Mouse (Mus musculus) cerebellum, adult 2 months (tissue): ENCODE data around the gene Gm7138. TPM values are rescaled to one million over a fixed set of nuclear protein-coding genes. Genes with fewer than 3 reads are reported as not detected.
"Not testable (repeated sequence)": the region's sequence is repeated elsewhere in the genome, so short reads cannot be mapped to it uniquely, and the experiment has no call there.

Experiments
- DNase-seq, 2 experiments: peaks; one replicate each; pipeline ENCODE4 v3.0.0; 2021
- H3K27ac ChIP-seq: fragments of 200-500 bp; 2 replicates; pipeline ENCODE4 v1.5.1; 2012; ENCODE audit warnings: low read length, control low read depth, inconsistent platforms; ENCODE audit not compliant: insufficient read depth
- H3K27me3 ChIP-seq: fragments of 200-500 bp; 2 replicates; pipeline ENCODE4 v1.6.1; 2012; ENCODE audit warnings: inconsistent platforms, mild to moderate bottlenecking, low read length, moderate library complexity; ENCODE audit not compliant: control insufficient read depth, insufficient read depth
- H3K4me1 ChIP-seq: fragments of 200-500 bp; 2 replicates; pipeline ENCODE4 v1.6.1; 2011; ENCODE audit warnings: low read length; ENCODE audit not compliant: control insufficient read depth, insufficient read depth
- H3K4me3 ChIP-seq: fragments of 200-500 bp; replicated peaks from 2 replicates; pipeline ENCODE3; 2011; ENCODE audit warnings: mild to moderate bottlenecking, low read depth, low read length, control low read depth; ENCODE audit not compliant: insufficient read depth
- CTCF ChIP-seq: fragments of 200-500 bp; IDR thresholded peaks from 2 replicates; pipeline ENCODE4 v1.5.1; 2011; ENCODE audit warnings: low read depth, mild to moderate bottlenecking, control low read depth, low read length, moderate library complexity, borderline replicate concordance; ENCODE audit not compliant: insufficient read depth
- POLR2A ChIP-seq: fragments of 200-500 bp; IDR thresholded peaks from 2 replicates; pipeline ENCODE4 v1.6.1; 2011; ENCODE audit warnings: low read length, control low read depth, borderline replicate concordance; ENCODE audit not compliant: insufficient read depth
- WGBS: fragments of 180-500 bp; shearing (Covaris S2); methylation state at CpG from one replicate; pipeline ENCODE4 v1.1.7; 2018; 5-methylcytosine and 5-hydroxymethylcytosine counted together
- polyA plus RNA-seq: library from polyadenylated mRNA; depleted of rRNA; stranded (reverse); fragments of >200 nt; gene quantifications from 2 replicates; pipeline ENCODE4 v1.2.3, GENCODE M21; 2012; rRNA removed

The Gm7138 gene
- polyA plus RNA-seq, 1 experiment: not detected

- Histone ChIP-seq H3K4me1 (no peaks in the 10 kb centered on the region), H3K27ac (no peak overlapping the region), H3K27me3 (no peaks in the 10 kb centered on the region), H3K4me3 (no peak overlapping the region)
- no peak for DNase-seq
- TF ChIP-seq POLR2A: no peak
- no peak for TF ChIP-seq CTCF
These were observed 23.3 kb downstream of the Gm7138 start for GRCm38 (mm10) chr10:77753448-77753847.

DNA sequence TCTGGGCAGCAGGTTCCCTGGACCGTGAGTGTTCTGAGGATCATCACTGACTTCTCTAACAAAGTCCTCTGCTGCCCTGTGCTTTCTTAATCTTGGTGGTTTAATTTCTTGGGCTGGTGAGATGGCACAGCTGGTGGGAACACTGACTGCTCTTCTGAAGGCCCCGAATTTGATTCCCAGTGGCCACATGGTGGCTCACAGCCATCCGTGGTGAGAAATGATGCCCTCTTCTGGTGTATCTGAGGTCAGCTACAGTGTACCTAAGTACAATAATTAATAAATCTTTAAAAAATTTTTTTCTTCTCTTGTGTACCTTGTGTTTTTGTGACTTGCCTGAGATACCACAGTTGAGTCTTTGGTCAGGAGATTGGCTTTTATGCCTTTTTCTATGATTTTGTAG is 24.4 kb downstream of the Gm7138 start:
- WGBS: 69% methylated on average over 3 of the region's 3 CpGs
- not testable (repeated sequence) for H3K4me1 ChIP-seq, H3K27me3 ChIP-seq, DNase-seq, H3K27ac ChIP-seq, H3K4me3 ChIP-seq

DNA sequence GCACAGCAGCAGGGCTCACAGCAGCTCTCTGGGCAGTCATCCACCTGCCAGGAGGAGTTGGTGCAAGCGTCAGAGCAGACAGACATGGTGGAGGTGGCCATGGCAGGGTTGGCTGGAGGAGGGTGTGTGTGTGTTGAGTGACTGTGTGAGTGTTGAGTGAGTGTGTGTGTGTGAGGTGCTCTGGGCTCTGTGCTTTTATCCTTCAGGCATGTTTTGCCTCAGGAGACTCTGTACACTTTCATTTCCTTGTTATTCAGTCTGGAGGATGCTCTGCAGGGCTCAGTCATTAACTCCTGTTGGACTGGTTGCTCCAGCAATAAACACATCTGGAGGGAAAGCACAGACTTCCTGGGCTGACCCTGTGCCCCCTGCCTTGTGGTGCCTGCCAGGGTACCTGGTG is 25.5 kb downstream of the Gm7138 start, which contains the start of gene Gm9736:
TSS of gene Gm9736 (minus strand) at position 101 of the 400 bp plus-strand sequence.
- not testable (repeated sequence) for H3K27ac ChIP-seq, DNase-seq, H3K4me3 ChIP-seq, H3K4me1 ChIP-seq, H3K27me3 ChIP-seq
- WGBS: 17% methylated on average over 1 of the region's 1 CpGs

DNA sequence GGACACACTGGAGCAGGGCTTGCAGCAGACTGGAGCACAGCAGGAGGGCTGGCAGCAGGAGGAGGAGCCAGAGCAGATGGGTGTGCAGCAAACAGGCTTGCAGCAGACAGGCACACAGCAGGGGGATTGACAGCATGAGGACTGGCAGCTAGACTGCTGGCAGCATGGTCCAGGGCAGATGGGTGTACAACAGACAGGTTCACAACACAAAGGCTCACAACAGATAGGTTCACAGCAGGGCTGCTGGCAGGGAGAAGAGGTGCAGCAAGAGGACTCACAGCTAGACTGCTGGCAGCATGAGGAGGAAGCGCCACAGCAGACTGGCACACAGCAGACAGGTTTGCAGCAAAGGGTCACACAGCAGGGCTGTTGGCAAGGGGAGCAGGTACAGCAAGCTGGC is 26.1 kb downstream of the Gm7138 start:
- H3K4me1 ChIP-seq, H3K4me3 ChIP-seq, H3K27ac ChIP-seq, H3K27me3 ChIP-seq: not testable (repeated sequence)
- 0% methylated on average over 1 of the region's 1 CpGs for WGBS
- peak; percentile 18 to 33 for DNase-seq

GRCm38 (mm10) chr10:77741924-77742688 is 34.6 kb downstream of the Gm7138 start, which contains the start of gene Gm18596:
Gene Gm18596, minus strand, starts transcription at chr10:77742638.
- H3K4me3 ChIP-seq, H3K27me3 ChIP-seq, H3K4me1 ChIP-seq, H3K27ac ChIP-seq: not testable (repeated sequence)
- DNase-seq: peak in 1 of 2 experiments; percentile 18
- WGBS: 35% methylated on average over 5 of the region's 5 CpGs

- WGBS: 91% methylated on average over 4 of the region's 4 CpGs
- no peak for TF ChIP-seq POLR2A
- TF ChIP-seq CTCF: no peak
- no peaks in the 10 kb centered on the region for H3K4me1 ChIP-seq
- no peak overlapping the region for H3K27ac ChIP-seq
- no peaks in the 10 kb centered on the region for H3K27me3 ChIP-seq
- no peak for DNase-seq
- no peak overlapping the region for H3K4me3 ChIP-seq
These were observed 37.8 kb downstream of the Gm7138 start for GRCm38 (mm10) chr10:77738929-77739328.

DNA sequence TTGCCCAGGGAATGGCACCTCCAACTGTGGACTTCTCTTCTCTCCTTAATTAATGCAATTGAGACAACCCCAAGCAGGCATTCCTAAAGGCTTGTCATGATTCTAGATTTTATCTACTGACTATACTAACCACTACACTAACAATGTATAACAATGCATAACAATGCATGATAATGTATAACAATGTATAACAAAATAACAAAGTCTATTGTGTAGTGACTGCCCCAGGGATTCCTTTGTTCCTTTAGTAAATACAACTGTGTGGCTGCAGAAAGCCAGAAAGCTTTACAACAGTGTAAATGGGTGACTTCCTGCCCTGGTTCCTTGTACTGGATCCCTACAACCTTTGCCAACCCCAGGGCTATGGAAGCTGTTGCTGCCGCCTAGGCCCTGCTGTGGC is 40.8 kb downstream of the Gm7138 start:
- Histone ChIP-seq H3K4me1 (no peaks in the 10 kb centered on the region), H3K4me3 (no peak overlapping the region), H3K27ac (no peak overlapping the region), H3K27me3 (no peaks in the 10 kb centered on the region)
- TF ChIP-seq CTCF (no peak), POLR2A (no peak)
- DNase-seq: no peak
- WGBS: 84% methylated on average over 1 of the region's 1 CpGs

GRCm38 (mm10) chr10:77729241-77729640 is 47.5 kb downstream of the Gm7138 start:
- Histone ChIP-seq H3K4me1 (no peaks in the 10 kb centered on the region), H3K27me3 (no peaks in the 10 kb centered on the region), H3K4me3 (no peak overlapping the region), H3K27ac (no peak overlapping the region)
- no peak for DNase-seq
- WGBS: 60% methylated on average over 4 of the region's 4 CpGs
- TF ChIP-seq POLR2A: no peak
- no peak for TF ChIP-seq CTCF

GRCm38 (mm10) chr10:77728280-77728679 is 48.5 kb downstream of the Gm7138 start:
- TF ChIP-seq POLR2A (no peak), CTCF (no peak)
- H3K27ac ChIP-seq: no peak overlapping the region
- WGBS: 79% methylated on average over 4 of the region's 4 CpGs
- H3K4me3 ChIP-seq: no peak overlapping the region
- H3K4me1 ChIP-seq: no peaks in the 10 kb centered on the region
- no peak for DNase-seq
- H3K27me3 ChIP-seq: no peaks in the 10 kb centered on the region

Other genes starting within 250 kb of the Gm7138 start
- gene Itgb2, start 246.7 kb downstream of the Gm7138 start, polyA plus RNA-seq: 2.3 and 2.4 TPM in 2 replicates
- 113 and 118 TPM in 2 replicates for gene Pttg1ip, start 195.2 kb downstream of the Gm7138 start, polyA plus RNA-seq
- gene Sumo3, start 170.8 kb downstream of the Gm7138 start, polyA plus RNA-seq: 301 and 310 TPM in 2 replicates
- gene Gm49325, start 170.7 kb downstream of the Gm7138 start, polyA plus RNA-seq: 33.8 and 37.7 TPM in 2 replicates
- 37.5 and 39.5 TPM in 2 replicates for gene Ube2g2, start 154.7 kb downstream of the Gm7138 start, polyA plus RNA-seq
- gene Tspear, start 90.4 kb downstream of the Gm7138 start, polyA plus RNA-seq: 0.59 and 0.79 TPM in 2 replicates
- not detected in 2 replicates for gene Gm19402, start 86.2 kb downstream of the Gm7138 start, polyA plus RNA-seq
- not detected in 2 replicates for gene Gm9508, start 79.7 kb downstream of the Gm7138 start, polyA plus RNA-seq
- not detected in 2 replicates for gene Gm10272, start 70.3 kb downstream of the Gm7138 start, polyA plus RNA-seq
- gene Gm10024, start 65.5 kb downstream of the Gm7138 start, polyA plus RNA-seq: 0.32 TPM in 1 of 2 replicates, not detected in the other
- gene Gm10142, start 61.1 kb downstream of the Gm7138 start, polyA plus RNA-seq: not detected in 2 replicates
- not detected in 2 replicates for gene Krtap12-1, start 56.3 kb downstream of the Gm7138 start, polyA plus RNA-seq
- not detected in 2 replicates for gene Gm10100, start 50.5 kb downstream of the Gm7138 start, polyA plus RNA-seq
- gene Gm18596, start 34.3 kb downstream of the Gm7138 start, polyA plus RNA-seq: not detected in 2 replicates
- gene Gm9736, start 25.6 kb downstream of the Gm7138 start, polyA plus RNA-seq: not detected in 2 replicates
- gene Gm3233, start 17.3 kb downstream of the Gm7138 start, polyA plus RNA-seq: not detected in 2 replicates
- gene Gm3238, start 5.6 kb downstream of the Gm7138 start, polyA plus RNA-seq: not detected in 2 replicates
- not detected in 2 replicates for gene Gm3250, start 5.6 kb upstream of the Gm7138 start, polyA plus RNA-seq
- gene Gm7137, start 11.3 kb upstream of the Gm7138 start, polyA plus RNA-seq: not detected in 2 replicates
- not detected in 2 replicates for gene Gm9639, start 18.1 kb upstream of the Gm7138 start, polyA plus RNA-seq
- gene Gm19668, start 22.2 kb upstream of the Gm7138 start, polyA plus RNA-seq: not detected in 2 replicates
- gene Gm9507, start 34.9 kb upstream of the Gm7138 start, polyA plus RNA-seq: not detected in 2 replicates
- gene Gm2696, start 37.7 kb upstream of the Gm7138 start, polyA plus RNA-seq: not detected in 2 replicates
- gene Krtap10-4, start 50.2 kb upstream of the Gm7138 start, polyA plus RNA-seq: not detected in 2 replicates
- gene Krtap10-10, start 59.0 kb upstream of the Gm7138 start, polyA plus RNA-seq: not detected in 2 replicates
- gene Gm36176, start 69.9 kb upstream of the Gm7138 start, polyA plus RNA-seq: not detected in 2 replicates
- gene Gm10318, start 75.9 kb upstream of the Gm7138 start, polyA plus RNA-seq: not detected in 2 replicates
- gene Gm3285, start 85.0 kb upstream of the Gm7138 start, polyA plus RNA-seq: not detected in 2 replicates
- gene Lrrc3, start 125.6 kb upstream of the Gm7138 start, polyA plus RNA-seq: 1.5 and 1.8 TPM in 2 replicates
- gene Trpm2, start 193.6 kb upstream of the Gm7138 start, polyA plus RNA-seq: 29.8 and 32.5 TPM in 2 replicates
- 69.3 and 74.5 TPM in 2 replicates for gene 1810043G02Rik, start 201.6 kb upstream of the Gm7138 start, polyA plus RNA-seq
- 98.6 and 108 TPM in 2 replicates for gene Pfkl, start 233.1 kb upstream of the Gm7138 start, polyA plus RNA-seq